Mouse (Mus musculus) gastrocnemius, adult 18-20 months (tissue): ENCODE measurements around the gene Itpkb. TPM values are rescaled to one million over a fixed set of nuclear protein-coding genes. Genes with fewer than 3 reads are reported as not detected.

Experiments used
- DNase-seq: peaks from one replicate; pipeline ENCODE4 v3.0.0; 2021; ENCODE audit warnings: low spot score
- total RNA-seq, 2 experiments: library from RNA; stranded (reverse); gene quantifications; 2 replicates each; pipeline ENCODE4 v1.2.3; 2021

The Itpkb gene
- total RNA-seq, 2 experiments from 2014 or later: 11.3 to 21.8 TPM

DNA sequence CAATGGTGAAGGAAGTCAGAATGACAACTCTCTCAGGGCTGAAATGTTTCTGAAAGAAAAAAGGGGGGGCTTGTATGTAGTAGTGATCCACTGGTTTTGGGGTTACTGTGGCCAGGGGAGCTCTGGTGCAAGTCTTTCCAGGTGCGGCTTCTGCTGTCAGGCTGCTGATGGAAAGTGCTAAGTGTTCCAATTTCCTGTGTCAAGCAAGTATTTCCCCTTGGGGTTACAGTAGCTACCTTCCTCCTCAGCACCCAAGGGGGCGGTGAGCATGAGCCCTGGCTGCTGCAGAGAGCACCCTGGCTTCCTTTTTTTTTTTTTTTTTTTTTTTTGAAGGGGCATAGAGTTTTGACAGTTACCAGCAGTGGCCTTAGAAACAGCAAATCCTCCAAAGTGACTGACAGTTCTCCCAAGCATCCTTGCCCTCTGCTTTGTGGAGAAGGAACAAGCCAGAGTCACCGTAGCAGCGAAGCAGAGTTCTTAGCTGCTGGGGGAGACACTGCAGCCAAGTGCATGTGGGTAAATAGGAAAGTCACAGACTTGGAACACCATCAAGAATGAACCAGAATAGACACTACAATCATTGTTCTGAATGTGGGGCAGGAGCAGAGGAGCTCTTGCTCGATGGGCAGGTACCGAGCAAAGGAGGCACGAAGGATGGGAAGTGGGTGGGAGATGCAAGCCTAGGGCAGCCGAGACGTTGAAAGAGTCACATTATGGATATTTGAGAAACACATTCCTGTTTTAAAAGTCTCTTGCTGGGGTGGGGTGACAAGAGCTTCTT, 62.9 kb downstream of the Itpkb start:
- DNase-seq: no peak

DNA sequence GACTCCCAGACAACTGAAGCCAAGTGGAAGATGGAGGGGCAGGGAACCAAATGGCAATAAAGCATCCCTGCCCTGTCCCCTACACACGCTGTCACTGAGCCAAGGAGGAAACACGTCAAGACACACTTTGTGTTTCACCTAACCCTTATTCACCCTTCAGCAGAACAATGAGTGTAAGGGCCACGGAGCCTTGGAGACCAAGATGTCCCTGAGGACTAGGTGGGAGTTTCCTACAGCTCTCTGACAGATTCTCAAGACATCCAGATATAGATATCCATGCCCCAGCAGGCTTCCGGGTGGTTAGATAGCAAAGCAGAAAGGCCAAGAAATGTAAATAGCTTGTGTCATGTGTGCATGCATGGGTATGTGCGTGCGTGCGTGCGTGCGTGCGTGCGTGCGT, 63.6 kb downstream of the Itpkb start:
- no peak for DNase-seq

DNA sequence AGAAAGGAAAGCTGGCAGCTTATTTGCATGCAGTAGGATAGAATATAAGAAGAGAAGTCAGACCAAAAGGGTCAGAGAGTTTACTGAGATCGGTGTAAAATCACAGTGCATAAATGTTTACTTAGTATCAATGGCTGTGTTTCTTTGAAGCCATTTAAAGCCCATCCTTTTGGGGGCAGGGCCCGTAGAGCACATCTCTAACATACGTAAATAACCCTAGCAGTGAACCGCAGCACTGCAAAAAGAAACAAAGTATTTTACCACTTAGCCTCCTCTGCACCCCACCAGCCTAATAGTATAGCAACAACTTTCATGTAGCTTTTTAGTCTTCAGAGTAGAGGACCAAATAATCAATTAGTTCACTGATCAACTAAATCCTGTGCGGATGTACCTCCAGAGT, 67.4 kb downstream of the Itpkb start:
- DNase-seq: no peak

DNA sequence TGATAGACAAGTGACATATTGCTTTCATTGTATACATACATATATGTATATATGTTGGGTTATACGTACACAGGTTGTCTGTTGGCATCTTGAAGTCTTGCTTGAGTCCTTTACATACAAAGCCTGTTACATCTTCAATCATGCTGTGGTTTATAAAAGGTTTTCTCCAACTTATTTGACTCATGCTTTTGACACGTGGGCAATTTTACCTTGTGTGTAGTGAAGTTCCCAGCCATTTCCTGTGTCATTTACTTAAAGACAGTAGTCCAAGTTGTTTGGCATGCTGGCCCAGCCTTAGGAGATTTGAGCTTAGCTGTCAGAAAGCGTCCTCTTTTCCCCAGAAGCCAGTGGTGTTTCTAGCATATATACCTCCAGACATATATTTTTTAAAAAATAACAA, 68.2 kb downstream of the Itpkb start:
- DNase-seq: no peak

DNA sequence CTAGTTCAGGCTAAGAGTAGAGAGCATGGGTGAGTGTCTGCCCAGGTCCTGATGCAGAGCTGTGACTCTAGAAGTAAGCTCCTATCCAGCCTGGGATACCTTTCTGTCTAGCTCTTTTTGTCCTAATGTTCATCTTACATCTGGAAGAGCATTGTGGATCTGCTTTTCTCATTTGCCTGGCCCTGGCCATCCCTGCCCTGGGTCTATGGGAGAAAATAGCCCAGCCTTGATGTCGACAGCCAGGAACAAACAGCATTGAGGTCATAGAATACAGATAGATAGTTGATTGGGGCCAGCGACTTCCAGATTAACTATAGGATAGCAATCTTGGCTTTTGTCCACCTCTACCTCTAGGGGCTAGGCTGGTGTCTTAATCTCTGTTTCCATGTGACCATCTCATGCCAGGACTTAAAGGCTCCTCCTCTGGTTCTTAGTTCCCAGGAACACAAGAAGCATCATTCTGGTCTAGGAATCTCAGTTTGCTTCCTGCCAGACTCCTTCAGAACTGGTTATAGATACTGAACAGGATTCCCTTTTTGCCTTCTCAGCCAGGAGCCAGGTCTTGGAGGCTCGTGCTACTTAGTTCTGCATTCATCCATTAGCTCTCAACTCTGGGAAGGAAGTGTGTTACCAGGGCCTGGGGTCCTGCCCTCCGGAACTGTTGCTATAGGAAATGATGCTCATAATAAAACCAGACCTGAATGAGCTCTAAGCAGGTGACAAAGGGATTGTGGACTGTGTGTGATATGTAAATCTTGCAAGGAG, 70.6 kb downstream of the Itpkb start:
- DNase-seq: no peak

DNA sequence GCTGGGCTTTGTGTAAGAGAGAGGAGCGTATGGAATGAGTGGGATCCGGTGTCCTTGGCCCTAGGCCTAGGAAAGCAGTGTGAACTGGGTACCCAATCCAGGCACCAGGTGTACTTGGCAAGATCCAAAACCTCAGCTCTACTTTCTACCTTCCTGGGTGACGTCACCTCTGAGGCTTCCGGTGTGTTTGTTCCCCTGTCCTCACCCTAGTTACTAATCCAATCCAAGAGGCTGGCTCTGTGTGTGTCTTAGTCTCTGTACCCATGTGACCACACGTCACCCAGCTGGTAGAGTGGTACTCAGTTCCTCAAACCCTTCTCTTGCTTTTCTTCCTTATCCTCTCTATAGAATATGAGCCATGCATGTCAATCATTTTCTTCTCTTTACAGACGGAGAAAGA, 71.4 kb downstream of the Itpkb start:
- no peak for DNase-seq

DNA sequence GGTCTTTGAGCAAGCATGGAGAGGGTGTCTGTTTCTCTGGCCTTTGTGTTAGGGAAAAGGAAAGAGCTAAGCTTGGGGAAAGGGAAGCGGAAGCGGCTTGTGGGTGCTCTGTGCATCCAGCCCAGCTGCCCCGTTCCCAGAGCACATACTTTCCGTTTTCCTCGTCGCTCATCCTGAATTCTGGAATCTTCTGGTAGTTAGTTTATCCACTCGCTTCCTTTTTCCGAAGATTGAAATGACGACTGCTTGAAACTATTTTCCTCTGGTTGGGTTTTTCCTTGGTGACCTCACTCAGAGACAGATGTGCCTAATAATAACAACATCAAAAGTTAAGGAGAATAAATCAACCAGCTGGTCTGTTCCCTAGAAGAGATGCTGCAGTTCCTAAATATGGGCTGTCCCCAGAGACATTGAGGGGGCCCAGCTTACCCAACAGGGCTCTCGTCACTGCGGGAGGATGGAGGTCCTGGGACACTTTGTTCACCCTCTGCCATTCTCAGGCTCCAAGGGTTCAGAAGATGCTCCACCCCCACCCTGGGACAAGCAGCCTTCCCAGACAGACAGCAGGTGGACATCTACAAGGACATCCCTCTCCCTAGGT, 72.3 kb downstream of the Itpkb start:
- no peak for DNase-seq

DNA sequence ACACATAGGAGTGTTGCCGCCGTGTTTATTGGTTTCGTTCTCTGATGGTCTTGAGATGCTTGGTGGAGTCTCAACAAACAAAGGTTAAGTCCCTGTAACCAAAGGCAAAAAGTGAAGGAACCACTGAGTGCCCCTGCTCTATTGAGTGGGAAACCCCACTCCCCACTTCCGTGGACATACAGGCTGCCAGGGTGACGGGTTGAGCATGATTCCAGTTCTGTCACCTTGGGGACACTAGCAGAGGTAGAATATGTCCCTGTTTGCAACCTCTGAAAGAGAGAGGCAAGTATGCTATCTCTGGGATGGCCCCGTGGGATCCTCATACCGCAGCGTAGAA, 73.0 kb downstream of the Itpkb start:
- no peak for DNase-seq

DNA sequence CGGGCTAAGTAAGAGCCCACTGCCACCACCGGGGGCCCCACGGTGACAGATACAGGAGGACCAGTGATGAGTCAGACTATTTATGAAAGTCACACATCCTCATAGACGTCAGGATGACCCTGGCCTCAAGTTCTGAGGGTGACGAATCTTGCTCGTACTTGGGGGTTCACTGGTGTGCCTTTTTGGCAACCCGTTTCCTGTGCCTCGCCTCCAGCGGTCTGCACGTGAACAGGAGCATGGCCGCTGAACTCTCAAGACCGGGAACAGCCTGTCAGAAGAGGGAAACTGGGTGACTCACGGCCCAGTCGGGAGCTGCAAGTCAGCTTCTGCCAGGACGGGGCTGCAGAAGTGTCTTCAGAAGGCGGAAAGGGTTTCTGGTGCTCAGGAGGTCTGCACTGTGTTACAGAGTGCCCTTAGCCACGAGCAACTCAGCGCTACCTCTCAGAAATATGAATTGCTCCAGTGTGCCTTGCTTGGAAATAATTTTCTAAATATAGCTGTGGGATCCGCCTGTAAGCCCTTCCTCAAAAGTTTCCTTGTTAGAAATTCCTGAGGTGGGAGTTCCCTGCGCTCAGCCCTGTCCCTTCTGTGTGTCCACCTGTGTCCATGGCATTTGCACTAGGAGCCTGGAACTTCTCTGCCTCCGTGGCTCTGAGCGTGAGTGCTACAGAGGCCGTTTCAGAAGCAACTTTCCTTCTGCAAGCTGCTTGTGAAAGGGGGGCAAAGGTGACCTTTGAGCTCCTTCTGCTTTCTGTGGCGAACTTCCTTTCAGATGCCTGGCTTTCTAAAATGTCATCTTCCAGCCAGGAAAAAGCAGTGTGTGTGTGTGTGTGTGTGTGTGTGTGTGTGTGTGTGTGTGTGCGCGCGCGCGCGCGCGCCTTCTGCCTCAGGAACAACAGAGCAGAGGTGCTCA, 73.7 kb downstream of the Itpkb start:
- DNase-seq: no peak

DNA sequence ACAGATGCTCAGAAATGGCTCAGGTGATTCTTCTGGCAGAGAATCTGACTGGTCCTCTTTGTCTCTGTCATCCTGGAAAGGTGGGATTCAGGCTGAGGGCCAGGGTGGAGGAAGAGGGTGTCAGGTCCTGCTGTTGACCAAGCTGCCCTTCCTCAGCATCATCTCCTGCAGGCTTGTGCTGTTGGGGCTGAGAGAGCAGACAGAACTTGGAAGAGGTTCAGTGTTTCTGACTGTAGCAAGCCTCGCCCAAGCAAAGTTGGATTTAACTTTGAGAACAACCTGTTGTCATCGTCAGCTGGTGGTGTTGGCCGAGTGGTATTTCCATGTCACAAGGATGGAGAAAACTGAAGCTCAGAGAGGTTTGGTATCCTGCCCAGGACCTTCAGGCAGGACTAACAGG, 74.4 kb downstream of the Itpkb start:
- no peak for DNase-seq

DNA sequence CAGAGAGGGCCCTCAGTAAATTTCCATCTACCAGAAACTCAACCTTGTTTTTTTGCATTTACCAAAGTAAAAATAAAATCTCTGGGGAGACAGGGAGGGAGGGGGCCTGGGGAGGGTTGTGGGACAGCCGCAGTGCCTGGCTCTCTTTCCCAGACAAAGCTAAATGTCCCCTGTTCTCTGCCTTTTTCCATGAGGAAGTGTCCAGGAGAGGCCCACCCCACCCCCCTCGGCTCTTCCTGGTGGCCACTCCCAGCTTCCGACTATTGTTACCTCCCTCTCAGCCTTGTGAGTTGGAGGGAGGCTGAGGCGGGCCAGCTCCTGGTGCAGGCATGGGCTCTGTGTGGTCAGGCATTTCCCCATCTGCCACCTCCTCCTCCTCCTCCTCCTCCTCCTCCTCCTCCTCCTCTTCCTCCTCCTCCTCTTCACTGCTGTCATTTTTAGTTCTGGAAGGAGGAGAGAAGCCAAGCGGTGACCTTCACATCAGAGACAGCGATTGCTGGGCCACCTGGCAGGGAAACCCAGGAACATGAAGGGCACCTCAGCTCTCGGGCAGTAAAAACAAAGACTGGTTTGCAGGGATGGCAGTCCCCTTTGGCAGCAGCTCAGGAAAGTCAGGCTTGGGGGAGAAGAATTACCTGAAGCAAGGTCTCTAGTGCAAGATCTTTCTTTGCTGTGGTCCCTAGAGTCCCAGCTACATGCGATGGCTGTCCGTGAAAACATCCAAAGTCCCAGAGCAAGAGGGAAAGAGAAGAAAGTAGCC, 75.5 kb downstream of the Itpkb start:
- no peak for DNase-seq

DNA sequence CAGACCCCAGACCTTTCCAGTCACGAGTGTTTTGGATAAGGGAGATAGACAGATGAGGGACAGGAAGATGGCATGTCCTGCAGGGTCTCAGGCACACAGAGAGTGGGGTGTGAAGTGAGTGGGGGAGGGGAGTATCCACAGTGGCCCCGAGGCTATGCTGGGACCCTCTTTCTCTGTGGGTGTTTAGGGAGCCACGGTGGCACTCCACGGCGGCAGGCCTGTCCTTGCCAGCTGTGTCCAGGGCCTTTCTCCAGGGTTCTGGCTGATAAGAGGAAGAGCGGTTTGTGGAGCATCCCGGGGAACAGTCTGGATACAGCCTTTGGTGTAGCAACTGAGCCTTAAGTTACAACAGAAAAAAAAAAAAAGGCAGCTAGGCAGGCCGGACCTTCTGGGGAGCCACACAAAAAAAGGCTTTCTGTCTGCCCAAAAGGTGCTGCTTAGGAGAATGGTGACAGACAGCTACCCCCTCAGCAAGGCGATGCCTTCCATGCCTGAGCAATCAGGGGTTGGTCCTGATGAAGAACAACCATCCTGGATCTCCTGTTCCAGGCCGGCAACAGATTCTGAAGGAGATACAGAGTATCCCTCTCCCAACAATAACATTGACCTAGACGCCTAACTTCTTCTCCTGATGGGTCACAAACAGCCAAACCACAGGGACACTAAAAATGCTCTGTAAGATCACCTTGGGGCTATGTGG, 76.2 kb downstream of the Itpkb start:
- DNase-seq: no peak

DNA sequence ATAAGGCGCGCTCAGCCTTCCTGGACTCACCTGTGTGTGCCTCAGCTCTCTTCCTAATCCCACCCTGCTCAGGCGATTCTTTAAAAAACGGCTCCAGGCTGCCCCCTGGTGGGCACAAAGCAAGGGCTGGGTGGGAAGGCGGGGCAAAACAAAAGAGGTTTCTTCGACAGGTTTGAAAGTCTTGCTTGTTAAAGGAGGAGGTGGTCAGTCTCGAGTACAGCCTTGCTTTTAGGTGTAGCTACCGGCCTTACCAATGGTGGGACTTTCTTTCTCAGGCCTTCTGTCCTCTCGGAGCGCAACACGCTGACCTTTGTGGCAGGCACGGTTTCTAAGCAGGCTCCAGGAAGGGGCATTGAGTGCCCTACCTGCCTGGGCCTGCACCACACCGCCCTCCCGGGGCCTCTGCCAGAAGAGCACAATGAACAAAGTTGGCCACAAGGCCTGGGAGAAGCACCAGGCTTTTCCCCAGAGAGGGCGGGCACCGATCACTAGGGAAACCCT, 76.9 kb downstream of the Itpkb start:
- DNase-seq: no peak

DNA sequence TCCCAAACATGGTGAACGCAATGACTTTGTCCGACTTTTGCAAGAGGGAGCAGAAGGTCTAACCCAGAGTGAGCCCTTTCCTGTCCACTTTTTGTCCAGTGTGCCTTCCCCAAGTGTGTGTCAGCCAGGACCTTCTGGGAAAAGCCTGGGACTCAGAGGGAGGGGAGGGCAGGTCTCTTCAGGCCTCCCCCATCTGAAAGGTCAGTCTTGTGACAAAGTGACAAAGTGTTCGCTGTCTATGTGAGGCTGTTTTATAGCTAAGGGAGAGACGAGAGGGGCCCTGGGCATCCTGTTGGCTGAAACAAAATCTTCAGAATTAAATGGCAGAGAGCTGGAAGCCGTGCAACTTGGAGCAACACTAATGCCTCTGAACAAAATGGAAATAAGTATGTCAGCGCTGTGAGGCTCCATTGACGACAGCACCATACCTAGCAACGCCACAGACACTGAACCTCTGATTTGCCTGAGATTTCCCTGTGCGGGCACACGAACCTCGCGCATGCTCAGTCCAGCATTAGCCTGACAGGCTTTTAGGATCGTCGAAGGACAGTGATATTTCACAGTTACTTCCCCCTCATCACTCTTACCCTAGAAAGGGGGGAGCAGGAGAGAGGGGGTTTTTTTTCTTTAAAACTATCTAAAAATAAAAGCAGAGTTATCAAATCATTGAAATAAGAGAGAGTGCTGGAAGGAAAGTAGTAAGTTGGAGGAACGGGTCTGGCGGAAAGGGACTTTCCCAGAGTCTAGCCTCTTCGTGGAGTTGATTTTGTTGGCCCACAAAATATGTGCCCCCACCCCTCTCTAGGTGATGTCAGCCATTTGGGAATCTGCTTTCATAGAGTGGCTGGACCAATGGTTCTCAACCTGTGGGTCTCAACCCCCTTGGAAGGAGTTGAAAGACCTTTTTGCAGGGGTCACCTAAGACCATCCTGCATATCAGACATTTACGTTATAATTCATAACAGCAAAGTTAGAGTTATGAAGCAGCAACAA, 77.7 kb downstream of the Itpkb start:
- DNase-seq: no peak

DNA sequence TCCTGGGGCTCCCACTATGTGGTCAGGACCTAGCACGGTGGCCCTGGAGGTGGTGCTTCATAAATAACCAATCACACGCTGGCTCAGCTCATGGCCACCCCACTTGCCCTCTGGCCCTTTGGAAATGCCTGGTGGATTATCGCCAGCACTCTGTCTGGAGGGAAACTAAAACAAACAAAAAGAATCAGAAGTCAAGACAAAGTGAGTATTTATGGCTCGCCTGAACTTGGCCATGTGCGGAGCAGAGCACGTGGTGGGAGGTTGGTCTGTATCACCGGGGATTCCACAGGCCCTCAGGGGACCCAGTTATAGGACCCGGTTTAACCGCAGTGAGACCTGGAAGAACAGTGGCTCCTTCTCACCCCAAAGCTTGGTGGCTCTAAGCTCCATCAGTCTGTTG, 78.5 kb downstream of the Itpkb start:
- DNase-seq: no peak

DNA sequence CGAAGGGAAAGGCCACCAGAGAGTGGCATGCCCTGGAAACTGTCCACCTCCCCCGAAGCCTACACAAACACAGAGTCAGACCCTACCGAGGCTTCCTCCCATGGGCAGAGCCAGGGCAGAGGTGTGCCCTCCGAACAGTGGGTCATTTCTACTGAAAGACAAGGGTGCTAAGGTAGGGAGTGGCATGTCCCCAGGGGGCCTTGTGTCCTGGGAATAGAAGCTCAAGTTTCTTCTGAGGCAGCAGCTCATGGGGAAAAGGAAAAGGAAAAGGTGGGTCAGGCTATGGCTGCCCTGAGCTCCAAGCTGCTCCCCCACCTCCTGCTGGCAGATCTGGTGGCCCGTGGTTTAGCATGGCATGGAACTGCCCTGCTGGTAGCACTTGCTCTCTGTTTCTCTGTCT, 79.5 kb downstream of the Itpkb start:
- DNase-seq: no peak

DNA sequence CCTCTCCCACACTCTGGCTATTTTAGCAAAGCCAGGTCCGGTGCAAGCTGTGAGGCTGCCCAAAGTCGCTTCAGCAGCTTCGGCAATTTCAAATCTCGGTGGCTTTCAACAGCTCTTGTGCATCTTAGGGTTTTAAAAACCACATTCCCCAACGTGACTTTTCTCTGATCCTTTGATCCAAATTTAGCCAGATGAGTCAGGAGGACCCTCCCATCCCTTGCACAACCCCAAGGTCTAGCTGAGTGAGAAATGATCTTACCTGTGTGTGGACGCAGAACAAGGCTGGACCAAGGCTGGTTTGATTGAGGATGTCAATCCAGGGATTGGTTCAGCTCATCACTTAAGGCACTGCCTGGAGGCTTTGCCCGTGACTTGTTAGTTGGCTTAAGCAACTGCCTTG, 80.0 kb downstream of the Itpkb start:
- no peak for DNase-seq

DNA sequence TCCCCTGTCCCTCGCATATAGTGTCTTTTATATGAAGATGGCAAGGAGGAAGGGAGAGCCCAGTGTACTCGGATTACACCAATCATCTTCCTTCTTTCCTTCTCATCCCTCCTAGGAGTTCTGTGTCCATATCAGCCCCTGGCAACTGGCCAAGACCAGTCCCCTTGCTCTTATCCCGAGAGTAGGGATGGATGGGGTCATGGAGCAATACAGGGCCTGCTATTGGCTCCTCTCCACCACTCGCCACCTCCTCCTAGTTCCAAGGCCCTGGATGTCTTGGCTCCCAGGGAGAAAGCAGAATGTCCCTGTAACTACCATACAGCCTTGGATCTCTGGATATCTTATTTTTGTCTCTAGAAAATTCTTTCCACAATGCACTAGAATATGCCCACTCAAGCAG, 84.8 kb downstream of the Itpkb start:
- DNase-seq: no peak

DNA sequence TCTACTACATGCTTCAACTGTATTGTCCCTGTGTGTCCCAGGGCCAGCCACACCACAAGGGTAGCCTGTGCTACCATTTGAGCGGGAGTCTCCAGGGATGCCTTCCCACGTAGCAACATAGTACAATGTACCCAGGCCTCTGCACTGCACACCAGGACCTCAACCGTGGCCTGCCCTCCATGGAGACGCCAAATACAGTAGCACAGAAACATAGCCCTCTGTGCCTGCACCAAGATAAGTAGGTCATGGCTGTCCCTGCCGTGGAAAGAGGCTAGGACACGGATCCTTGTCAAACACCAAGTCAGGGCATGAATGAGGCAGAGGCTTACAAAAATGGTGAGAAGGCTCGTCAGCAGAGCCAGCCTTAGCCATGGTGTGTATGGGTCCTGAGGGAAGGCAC, 85.6 kb downstream of the Itpkb start:
- no peak for DNase-seq
